Mouse (Mus musculus) CH12.LX (cell line): ENCODE data around the gene Msantd1.

Experiments used
- CTCF ChIP-seq, 2 experiments: IDR thresholded peaks in 1 of 2; conservative IDR thresholded peaks in 1 of 2; 2 replicates each; pipeline ENCODE4 v1.5.1; 2011 to 2012; ENCODE audit warnings: low read depth in 2 of 2, low read length in 2 of 2, improper control_type of control experiment in 1 of 2, inconsistent platforms in 1 of 2, mild to moderate bottlenecking in 1 of 2, moderate library complexity in 1 of 2
- MAFK ChIP-seq: IDR thresholded peaks from 2 replicates; pipeline ENCODE4 v1.6.1; 2011; ENCODE audit warnings: low read length, improper control_type of control experiment; ENCODE audit not compliant: insufficient replicate concordance
- PAX5 ChIP-seq: IDR thresholded peaks from 2 replicates; pipeline ENCODE4 v1.6.1; 2012; ENCODE audit warnings: low read length, inconsistent platforms, mixed read lengths
- TBP ChIP-seq: conservative IDR thresholded peaks from 2 replicates; pipeline ENCODE4 v1.6.1; 2011; ENCODE audit warnings: low read depth, low read length, improper control_type of control experiment

GRCm38 (mm10) chr5:34972471-34972870, 64.7 kb downstream of the Msantd1 start:
- TF ChIP-seq CTCF (conservative IDR thresholded peaks at IDR 0.05 in 1 of 2, IDR thresholded peaks at IDR 0.05 in 1 of 2; ENCODE audit: low read depth in 2 of 2, low read length in 2 of 2) (peak in 1 of 2 experiments; percentile 57; a peak in 2 of 4 replicates), TBP (no peak), PAX5 (no peak), MAFK (no peak)
